12 mouse cellular contexts compared by ENCODE assay signal in genomic region chr5:35888959-35889358, GRCm38 (mm10). TPM values are rescaled to one million over a fixed set of nuclear protein-coding genes. Genes with fewer than 3 reads are reported as not detected.
DNase-seq lines count a peak whose midpoint lies in the region; ATAC-seq and TF ChIP-seq lines count a peak whose summit lies in the region.
"Had no signal": no experiment of that assay in that cellular context is flagged by ENCODE, and none has a peak within 500 bp of the region (broad histone marks: within the 10 kb centered on the region; RNA-seq: fewer than 3 reads in every experiment).

No protein-coding gene starts in this region.

- intact Hi-C loops in left cerebral cortex, adult 2 months (cut with DNase I) = loop anchor here (1.0 kb wide), 1 partner anchor 86 kb away; no protein-coding TSS in a partner anchor
- intact Hi-C loops in left cerebral cortex, postnatal 4 days (cut with DNase I) = loop anchor here (5.0 kb wide), 1 partner anchor 83 kb away; no protein-coding TSS in a partner anchor

- no peaks in the 10 kb centered on the region for H3K79me2 ChIP-seq in CH12.LX (replicated peaks; ENCODE audit: control insufficient read depth, extremely low read depth, insufficient read depth, poor library complexity, severe bottlenecking)

- in situ Hi-C loops in CH12.LX (cut with MboI; ENCODE audit: low pct_ligation_motif_present, low pct_unique_long_range_greater_than_20kb, low sequenced_read_pairs) = loop anchor here (5.0 to 25.0 kb wide), 2 partner anchors 83 to 498 kb away; partner anchors contain the start of gene Sorcs2

- peak; percentile 73 for TF ChIP-seq CTCF in left cerebral cortex, adult 2 months (IDR thresholded peaks at IDR 0.05)
- TF ChIP-seq CTCF in CH12.LX (conservative IDR thresholded peaks at IDR 0.05 in 1 of 2, IDR thresholded peaks at IDR 0.05 in 1 of 2; ENCODE audit: low read depth in 2 of 2, low read length in 2 of 2) = peak; percentile 61 to 92; a peak in 3 of 4 replicates

- H3K4me1 ChIP-seq in CH12.LX (ENCODE audit: control insufficient read depth in 1 of 2, insufficient read depth in 2 of 2) = peaks cover 14 to 23% of the 10 kb centered on the region in 2 experiments
- H3K4me1 ChIP-seq in embryonic facial prominence, embryonic 14.5 days (ENCODE audit: control insufficient read depth, insufficient read depth, low read length) = 0 out of 2 replicates have a peak, but pooled peaks cover 5% of the 10 kb centered on the region
- H3K4me1 ChIP-seq: stomach, embryonic 15.5 days had no signal

- no peak for TF ChIP-seq POLR2A in CH12.LX (IDR thresholded peaks at IDR 0.05; ENCODE audit: low read depth, low read length)

- dilution Hi-C loops in CH12.LX (cut with MboI; ENCODE audit: extremely low pct_ligation_motif_present, extremely low pct_unique_long_range_greater_than_20kb, low sequenced_read_pairs) = no loop called here

- peak; percentile 54 for DNase-seq in embryo, embryonic 10 days (ENCODE audit: low spot score)
- no peak for DNase-seq in embryo, embryonic 9.5 days (ENCODE audit: extremely low spot score)
- no peak for DNase-seq in left cerebral cortex, adult 2 months (ENCODE audit: extremely low spot score in 1 of 2, low spot score in 2 of 2)
- DNase-seq in left cerebral cortex, postnatal 4 days = no peak
- DNase-seq in CH12.LX (ENCODE audit: extremely low read depth) = no peak
- DNase-seq in embryonic facial prominence, embryonic 14.5 days (ENCODE audit: low spot score) = peak; percentile 47
- no peak for DNase-seq in yolk sac, embryonic 10.5 days (ENCODE audit: low spot score)
- DNase-seq: kidney, adult 18-20 months had no signal

- no peak for TF ChIP-seq EP300 in CH12.LX (IDR thresholded peaks at IDR 0.05; ENCODE audit: low read length)

- no peak overlapping the region for H3K9ac ChIP-seq in CH12.LX (ENCODE audit: insufficient read depth, low read depth)
- H3K9ac ChIP-seq in embryonic facial prominence, embryonic 14.5 days (ENCODE audit: low read depth, low read length) = no peak overlapping the region
- H3K9ac ChIP-seq: limb, embryonic 12.5 days; stomach, embryonic 15.5 days had no signal

- ATAC-seq in embryonic facial prominence, embryonic 14.5 days (ENCODE audit: low read depth) = no peak
- ATAC-seq in activated CD4-positive, CD25-positive, alpha-beta regulatory T cell, adult 4 months = no peak

- H3K9me3 ChIP-seq in CH12.LX (replicated peaks; ENCODE audit: low read length) = no peaks in the 10 kb centered on the region
- H3K9me3 ChIP-seq in embryonic facial prominence, embryonic 14.5 days (ENCODE audit: control insufficient read depth, low read length) = no peaks in the 10 kb centered on the region
- H3K9me3 ChIP-seq: limb, embryonic 12.5 days; stomach, embryonic 15.5 days had no signal

- peak; percentile 89 for TF ChIP-seq RAD21 in CH12.LX (IDR thresholded peaks at IDR 0.05; ENCODE audit: low read depth, low read length)

- no peaks in the 10 kb centered on the region for H3K36me3 ChIP-seq in CH12.LX (replicated peaks in 1 of 2; ENCODE audit: control insufficient read depth in 1 of 2, insufficient read depth in 1 of 2, low read length in 1 of 2)
- H3K36me3 ChIP-seq in embryonic facial prominence, embryonic 14.5 days (ENCODE audit: control insufficient read depth, insufficient read depth, low read length) = no peaks in the 10 kb centered on the region
- H3K36me3 ChIP-seq: G1E; limb, embryonic 12.5 days; stomach, embryonic 15.5 days had no signal

- no peak overlapping the region for H3K4me2 ChIP-seq in CH12.LX (ENCODE audit: insufficient read depth, low read depth, poor library complexity, severe bottlenecking)
- H3K4me2 ChIP-seq in embryonic facial prominence, embryonic 14.5 days (ENCODE audit: low read depth, low read length) = no peak overlapping the region
- H3K4me2 ChIP-seq: limb, embryonic 12.5 days; stomach, embryonic 15.5 days had no signal

- H3K27me3 ChIP-seq in CH12.LX (replicated peaks) = peaks cover 27% of the 10 kb centered on the region
- H3K27me3 ChIP-seq in embryonic facial prominence, embryonic 14.5 days (replicated peaks; ENCODE audit: control insufficient read depth, insufficient read depth, low read length) = no peaks in the 10 kb centered on the region
- H3K27me3 ChIP-seq: stomach, embryonic 15.5 days had no signal

- H3K27ac ChIP-seq in left cerebral cortex, adult 2 months = no peak overlapping the region
- no peak overlapping the region for H3K27ac ChIP-seq in CH12.LX (ENCODE audit: insufficient read depth, low read depth)
- no peak overlapping the region for H3K27ac ChIP-seq in embryonic facial prominence, embryonic 14.5 days (replicated peaks; ENCODE audit: low read depth, low read length)
- H3K27ac ChIP-seq: limb, embryonic 12.5 days; stomach, embryonic 15.5 days had no signal

- WGBS in embryonic facial prominence, embryonic 14.5 days = 58% methylated on average over 9 of the region's 9 CpGs

- H3K4me3 ChIP-seq in left cerebral cortex, adult 2 months = no peak overlapping the region
- H3K4me3 ChIP-seq in CH12.LX (replicated peaks in 1 of 3; ENCODE audit: low read depth in 2 of 3, low read length in 2 of 3, poor library complexity in 1 of 3) = no peak overlapping the region
- H3K4me3 ChIP-seq in embryonic facial prominence, embryonic 14.5 days (ENCODE audit: low read depth, low read length) = no peak overlapping the region
- H3K4me3 ChIP-seq: limb, embryonic 12.5 days; stomach, embryonic 15.5 days had no signal

TF ChIP-seq in CH12.LX, 34 proteins besides CTCF, POLR2A, EP300 and RAD21:
- TF ChIP-seq MAZ (IDR thresholded peaks at IDR 0.05; ENCODE audit: low read depth, low read length) = no peak
- TF ChIP-seq SIN3A (IDR thresholded peaks at IDR 0.05; ENCODE audit: low read length) = no peak
- peak; percentile 62 for TF ChIP-seq ZC3H11A (IDR thresholded peaks at IDR 0.05; ENCODE audit: low read depth, low read length)
- no peak for TF ChIP-seq USF2 (conservative IDR thresholded peaks at IDR 0.05; ENCODE audit: low read depth, low read length)
- TF ChIP-seq TCF12 (IDR thresholded peaks at IDR 0.05; ENCODE audit: low read depth, low read length) = no peak
- no peak for TF ChIP-seq JUN (IDR thresholded peaks at IDR 0.05; ENCODE audit: insufficient read depth, low read depth, low read length)
- TF ChIP-seq NELFE (IDR thresholded peaks at IDR 0.05; ENCODE audit: low read depth, low read length) = peak; percentile 27; the same call in 1 of the 2 replicates
- TF ChIP-seq MEF2A (IDR thresholded peaks at IDR 0.05; ENCODE audit: borderline replicate concordance, low read depth, low read length) = no peak
- no peak for TF ChIP-seq IRF4 (IDR thresholded peaks at IDR 0.05; ENCODE audit: low read depth, low read length)
- TF ChIP-seq CHD1 (IDR thresholded peaks at IDR 0.05; ENCODE audit: low read depth, low read length) = no peak
- no peak for TF ChIP-seq UBTF (IDR thresholded peaks at IDR 0.05; ENCODE audit: low read depth, low read length)
- TF ChIP-seq PAX5 (IDR thresholded peaks at IDR 0.05; ENCODE audit: low read length) = no peak
- no peak for TF ChIP-seq ETS1 (conservative IDR thresholded peaks at IDR 0.05; ENCODE audit: low read depth, low read length)
- no peak for TF ChIP-seq E2F4 (IDR thresholded peaks at IDR 0.05; ENCODE audit: insufficient replicate concordance, low read depth, low read length)
- no peak for TF ChIP-seq ZNF384 (IDR thresholded peaks at IDR 0.05; ENCODE audit: low read depth, low read length)
- TF ChIP-seq MAFK (IDR thresholded peaks at IDR 0.05; ENCODE audit: insufficient replicate concordance, low read length) = no peak
- TF ChIP-seq MYC (IDR thresholded peaks at IDR 0.05; ENCODE audit: low read depth, low read length) = 0 out of 2 replicates have a peak, but pooled peaks have one; percentile 25
- TF ChIP-seq RCOR1 (conservative IDR thresholded peaks at IDR 0.05; ENCODE audit: low read depth, low read length) = no peak
- no peak for TF ChIP-seq GABPA (IDR thresholded peaks at IDR 0.05; ENCODE audit: insufficient replicate concordance, low read depth, low read length)
- no peak for TF ChIP-seq HCFC1 (IDR thresholded peaks at IDR 0.05; ENCODE audit: low read depth, low read length)
- TF ChIP-seq CHD2 (IDR thresholded peaks at IDR 0.05; ENCODE audit: low read length) = no peak
- TF ChIP-seq SMC3 (IDR thresholded peaks at IDR 0.05; ENCODE audit: low read depth, low read length) = peak; percentile 91
- TF ChIP-seq MAX (IDR thresholded peaks at IDR 0.05; ENCODE audit: low read length) = 0 out of 2 replicates have a peak, but pooled peaks have one; percentile 36
- no peak for TF ChIP-seq KAT2A (IDR thresholded peaks at IDR 0.05; ENCODE audit: insufficient replicate concordance, low read length)
- TF ChIP-seq MXI1 (IDR thresholded peaks at IDR 0.05; ENCODE audit: low read depth, low read length) = no peak
- no peak for TF ChIP-seq BHLHE40 (IDR thresholded peaks at IDR 0.05; ENCODE audit: low read depth, low read length)
- no peak for TF ChIP-seq JUND (conservative IDR thresholded peaks at IDR 0.05; ENCODE audit: low read depth, low read length)

RNA-seq across cellular contexts. Expression of gene Afap1, which starts 4.2 kb away (rescaled TPM):
- total RNA-seq in left cerebral cortex, adult 2 months (2021) = 10 to 100 TPM; 28.8 to 31.5 TPM
- total RNA-seq in left cerebral cortex, postnatal 4 days (2021) = 100 to 1,000 TPM; 221 to 230 TPM
- 3.0 and 4.0 TPM in 2 replicates for total RNA-seq in CH12.LX (2012; rRNA removed)
- total RNA-seq in CH12.LX (2014; rRNA removed) = 0.32 and 0.35 TPM in 2 replicates
- polyA plus RNA-seq in CH12.LX (2012; ENCODE audit: insufficient read length, low read depth) = 0.74 and 0.86 TPM in 2 replicates
- polyA plus RNA-seq in embryonic facial prominence, embryonic 14.5 days (2014; fragmentation: Nextera tagmentation; extraction: Ambion mirVana) = 24.7 and 28.0 TPM in 2 replicates
- 1 to 10 TPM; 3.7 to 6.6 TPM for polyA plus RNA-seq in activated CD4-positive, CD25-positive, alpha-beta regulatory T cell, adult 4 months (2017; shearing (Covaris generic))
- polyA plus RNA-seq: G1E had no signal

Comparison
In these comparisons a context has a peak if more than half of its experiments do, and no peak if none do; other contexts are left out.
1. DNase-seq: peak in embryo, embryonic 10 days (single experiment) and embryonic facial prominence, embryonic 14.5 days (single experiment); none in embryo, embryonic 9.5 days (single experiment), left cerebral cortex, adult 2 months (0 of 2), left cerebral cortex, postnatal 4 days (single experiment), CH12.LX (single experiment) and yolk sac, embryonic 10.5 days (single experiment).
2. RNA of gene Afap1, which starts 4.2 kb away (total RNA-seq): 221 to 230 TPM in left cerebral cortex, postnatal 4 days; 28.8 to 31.5 TPM in left cerebral cortex, adult 2 months and 0.32 to 4.0 TPM in CH12.LX; every median in the first group is over 4 times any median in the second.